Mouse (Mus musculus): ENCODE data around the gene Polk.

The Polk gene

DNA sequence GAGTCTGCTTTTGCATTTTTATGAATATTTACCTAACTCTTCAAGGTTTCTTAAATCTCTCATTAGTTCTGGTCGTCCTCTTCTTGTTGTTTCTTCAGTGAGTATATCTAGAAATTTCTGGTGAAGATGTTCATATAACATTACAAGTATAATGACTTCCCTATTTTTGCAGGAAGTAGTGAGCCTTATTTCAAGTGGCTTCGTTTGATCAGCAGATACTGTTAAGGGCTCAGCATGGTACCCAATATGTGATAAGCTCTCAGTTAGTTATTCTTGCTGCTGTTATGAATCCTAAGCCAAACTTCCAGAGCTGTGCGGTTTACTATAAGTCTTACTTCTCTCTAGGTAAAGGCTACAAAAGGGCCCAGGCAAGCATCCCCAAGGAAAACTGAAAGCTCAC is 12.8 kb downstream of the Polk start:
- DNase-seq (ENCODE audit: low read depth, low spot score): no peak

GRCm38 (mm10) chr13:96528776-96529175 is 13.6 kb downstream of the Polk start:
- no peak for DNase-seq (ENCODE audit: low read depth, low spot score)

DNA sequence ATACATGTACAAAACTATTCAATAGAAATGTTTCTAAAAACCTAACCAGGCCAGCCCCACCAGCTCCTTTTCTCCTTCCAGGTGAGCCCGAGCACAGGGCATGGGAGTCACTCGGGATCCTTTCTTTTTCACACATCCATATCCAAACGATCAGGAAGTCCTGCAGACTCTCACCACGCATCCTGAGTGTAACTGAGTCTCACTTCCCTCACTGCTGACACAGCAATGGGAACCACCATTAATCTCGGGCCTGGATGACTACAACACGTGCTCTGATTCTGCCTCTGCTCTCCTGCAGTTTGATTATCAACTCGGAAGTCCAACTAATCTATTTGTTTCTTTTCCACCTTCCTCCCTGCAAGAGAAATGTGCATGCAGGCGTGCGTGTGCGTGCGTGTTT is 14.5 kb downstream of the Polk start:
- DNase-seq (ENCODE audit: low read depth, low spot score): no peak

DNA sequence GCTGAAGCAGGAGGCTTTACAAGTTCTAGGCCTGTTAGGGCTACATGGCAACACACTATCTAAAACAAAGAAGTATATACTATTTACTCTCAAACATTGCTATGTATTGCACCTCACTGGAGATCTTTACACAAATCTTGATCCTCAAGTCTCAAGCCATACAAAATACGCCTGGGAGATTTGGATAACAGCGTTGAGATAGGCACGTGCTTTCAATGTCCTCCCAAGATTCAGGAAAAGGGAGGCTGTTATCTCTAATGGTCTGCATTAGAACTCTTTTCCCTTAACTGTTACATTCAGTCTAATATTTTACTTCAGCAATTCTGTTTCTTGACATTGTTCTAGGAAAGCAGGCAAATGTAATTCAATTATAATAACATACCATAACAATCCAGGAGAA is 15.4 kb downstream of the Polk start:
- DNase-seq (ENCODE audit: low read depth, low spot score): no peak

DNA sequence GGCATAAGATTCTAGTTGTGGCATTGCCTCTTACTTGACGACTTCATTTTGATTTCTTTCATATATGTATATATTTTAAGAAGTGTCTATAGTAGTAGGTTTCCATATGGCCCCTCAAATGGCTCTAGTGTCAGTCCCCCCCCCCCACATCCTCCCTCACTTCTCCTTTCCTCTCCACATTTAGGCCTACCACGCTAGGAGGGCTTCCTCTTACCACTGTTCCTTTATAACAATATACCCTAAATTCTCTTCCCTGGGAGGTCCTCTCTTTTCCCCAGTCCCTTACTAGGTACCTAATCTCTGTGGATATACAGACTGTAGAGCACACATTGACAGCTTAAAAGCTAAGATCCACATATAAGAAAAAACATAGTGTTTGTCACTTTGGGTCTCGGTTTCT is 21.1 kb downstream of the Polk start:
- no peak for DNase-seq (ENCODE audit: low read depth, low spot score)

GRCm38 (mm10) chr13:96517335-96517734 is 25.0 kb downstream of the Polk start:
- no peak for DNase-seq (ENCODE audit: low read depth, low spot score)

DNA sequence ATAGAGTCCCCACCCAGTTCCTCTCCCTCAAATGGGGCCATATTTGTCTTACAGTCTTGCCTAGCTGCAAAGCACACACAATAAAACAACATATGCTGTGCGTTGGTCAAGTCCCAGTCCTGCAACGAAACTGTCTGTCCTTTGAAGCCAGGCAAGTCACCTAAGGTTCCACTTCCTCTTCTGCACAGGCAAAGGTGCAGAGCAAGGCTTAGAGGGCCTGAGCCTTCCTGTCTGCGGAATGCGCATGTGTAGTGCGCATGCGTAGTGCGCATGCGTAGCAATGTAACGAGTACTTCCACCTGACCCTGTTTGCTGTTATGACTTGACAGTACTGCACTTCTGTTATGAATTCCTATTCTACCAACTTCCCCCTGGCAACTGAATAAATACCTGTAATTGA is 26.1 kb downstream of the Polk start:
- no peak for DNase-seq (ENCODE audit: low read depth, low spot score)

- DNase-seq (ENCODE audit: low read depth, low spot score): no peak
Observed at GRCm38 (mm10) chr13:96514154-96514942, 28.0 kb downstream of the Polk start.

DNA sequence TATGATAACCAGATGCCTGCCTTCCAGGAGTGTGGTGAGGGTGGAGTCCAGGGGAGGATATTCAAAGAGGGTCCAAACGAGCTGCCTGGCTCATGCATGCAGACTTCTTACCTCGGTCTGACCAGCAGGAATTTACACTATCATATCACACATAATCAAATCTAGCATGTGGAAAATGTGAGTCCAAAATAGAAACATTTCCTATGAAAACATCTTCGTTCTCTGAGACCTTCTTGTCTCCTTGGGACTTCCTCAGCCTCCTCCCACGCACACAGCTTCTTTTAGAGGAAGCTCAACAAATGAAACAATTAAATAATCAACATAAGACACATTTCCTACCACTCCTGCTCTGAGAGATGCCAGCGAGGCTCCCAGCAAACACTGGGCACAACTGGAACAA is 30.5 kb downstream of the Polk start:
- no peak for DNase-seq (ENCODE audit: low read depth, low spot score)

DNA sequence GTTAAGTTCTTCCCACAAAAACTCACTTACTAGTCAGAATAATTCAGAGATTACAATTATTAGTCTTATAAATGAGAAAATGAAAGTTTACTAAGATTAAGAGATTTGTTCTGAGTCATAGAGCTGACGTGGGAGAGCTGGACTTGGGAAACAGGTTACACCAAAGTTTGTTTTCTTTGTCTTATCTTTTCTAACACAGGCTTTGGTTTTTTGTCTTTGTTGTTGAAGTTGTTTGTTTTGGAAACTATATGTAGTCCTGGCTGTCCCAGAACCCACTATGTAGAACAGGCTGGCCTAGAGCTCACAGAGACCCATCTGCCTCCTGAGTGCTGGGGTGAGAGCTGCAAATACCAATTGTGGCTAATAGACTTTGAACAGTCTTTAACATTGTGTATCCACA is 31.1 kb downstream of the Polk start:
- no peak for DNase-seq (ENCODE audit: low read depth, low spot score)

DNA sequence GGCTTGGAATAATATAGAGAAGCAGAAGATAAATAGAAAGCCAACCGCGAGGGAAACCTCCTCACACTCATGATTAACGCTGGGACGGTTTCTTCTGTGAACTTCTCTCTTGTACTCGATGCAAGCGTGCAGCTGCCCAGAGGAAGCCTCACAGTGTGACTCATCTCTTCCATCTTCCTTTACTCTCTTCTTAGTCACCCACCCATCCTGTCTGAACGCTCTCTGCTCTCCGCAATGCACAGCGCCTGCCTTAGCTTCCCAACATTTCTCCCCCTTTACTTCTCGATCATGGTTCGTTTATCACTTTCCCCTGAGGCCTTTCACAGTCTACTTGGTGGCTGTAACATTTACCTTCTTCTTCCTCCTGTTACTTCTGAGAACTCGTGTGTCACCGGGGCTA is 31.7 kb downstream of the Polk start:
- no peak for DNase-seq (ENCODE audit: low read depth, low spot score)

GRCm38 (mm10) chr13:96507541-96507940 is 34.8 kb downstream of the Polk start:
- DNase-seq (ENCODE audit: low read depth, low spot score): no peak

DNA sequence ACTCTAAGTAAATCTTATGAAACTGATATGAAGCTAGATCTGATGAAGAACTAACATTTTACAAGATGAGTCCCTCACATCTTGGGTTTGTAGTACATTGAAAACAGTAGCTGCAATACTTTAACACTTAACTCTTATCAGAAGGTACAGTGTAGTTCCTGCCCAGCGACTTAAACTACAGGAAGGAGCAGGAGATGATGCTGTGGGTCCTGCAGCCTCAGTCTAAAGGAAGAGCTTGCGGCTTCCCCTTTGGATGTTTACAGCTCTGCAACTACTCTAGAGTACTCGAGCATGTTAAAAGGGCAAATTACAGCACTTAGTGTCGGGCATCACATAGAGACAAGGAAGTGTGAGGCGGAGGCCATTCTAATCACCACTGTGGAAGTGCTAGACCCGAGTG is 36.1 kb downstream of the Polk start:
- DNase-seq (ENCODE audit: low read depth, low spot score): no peak

DNA sequence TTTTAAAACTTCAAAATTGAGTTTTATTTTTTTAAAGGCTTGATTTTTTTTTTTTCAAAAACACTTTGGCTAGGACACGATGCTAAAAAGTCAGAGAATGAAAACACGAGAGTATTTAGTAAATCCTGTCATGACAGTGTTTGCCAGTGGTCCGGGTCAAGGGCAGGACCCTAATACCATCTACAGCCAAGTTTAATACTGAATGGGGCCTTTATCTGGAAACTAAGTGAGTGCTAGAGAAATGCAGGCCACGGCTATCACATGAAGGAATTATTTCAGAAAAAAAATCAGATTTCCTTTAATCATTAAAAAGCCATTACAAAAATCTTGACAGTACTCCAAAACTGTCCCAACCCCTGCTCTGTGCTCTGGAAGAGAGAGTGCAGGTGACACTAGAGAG is 36.7 kb downstream of the Polk start:
- DNase-seq (ENCODE audit: low read depth, low spot score): no peak

DNA sequence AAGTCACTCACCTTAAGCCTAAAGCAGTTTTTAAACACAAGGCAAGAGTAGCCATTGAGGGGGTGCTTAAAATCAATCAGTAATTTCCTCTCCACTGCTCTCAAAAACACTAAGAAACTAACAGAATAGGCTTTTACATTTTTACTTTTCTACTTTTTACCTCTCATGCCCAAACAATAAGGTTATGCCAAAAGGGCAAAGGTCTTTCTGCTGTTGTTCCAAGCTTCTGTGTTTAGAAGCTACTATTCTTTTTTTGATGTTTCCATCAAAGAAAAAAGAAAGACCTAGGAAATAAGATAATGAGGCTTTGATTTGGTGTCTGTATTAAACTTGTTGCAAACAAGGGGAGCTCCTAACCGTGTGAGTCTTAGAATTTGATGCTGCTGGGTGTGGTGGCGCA is 42.5 kb downstream of the Polk start:
- DNase-seq (ENCODE audit: low read depth, low spot score): no peak

DNA sequence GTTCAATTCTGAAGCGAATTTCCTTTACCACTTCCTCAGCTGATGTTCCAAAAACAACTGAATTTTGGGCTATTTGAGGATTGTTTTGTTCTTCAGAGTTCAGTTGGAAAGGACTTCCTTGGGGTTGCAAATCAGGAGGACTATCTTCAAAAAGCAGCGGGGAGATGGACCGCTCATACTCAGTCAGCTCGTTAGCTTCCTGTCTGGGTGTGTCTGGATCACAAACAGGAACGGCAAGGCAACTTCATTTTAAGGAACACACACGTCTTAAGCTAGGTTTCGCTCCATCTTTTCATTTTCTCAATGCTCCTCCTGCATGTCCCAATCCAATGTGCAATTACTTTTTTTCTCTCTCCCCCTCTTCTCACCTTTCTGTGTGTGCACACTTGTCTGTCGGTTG is 45.7 kb downstream of the Polk start:
- no peak for DNase-seq (ENCODE audit: low read depth, low spot score)

- no peak for DNase-seq (ENCODE audit: low read depth, low spot score)
Observed at GRCm38 (mm10) chr13:96490433-96490832, 51.9 kb downstream of the Polk start, which contains the start of gene Gm17622. TSS of gene Gm17622 (plus strand) at chr13:96490733.

DNA sequence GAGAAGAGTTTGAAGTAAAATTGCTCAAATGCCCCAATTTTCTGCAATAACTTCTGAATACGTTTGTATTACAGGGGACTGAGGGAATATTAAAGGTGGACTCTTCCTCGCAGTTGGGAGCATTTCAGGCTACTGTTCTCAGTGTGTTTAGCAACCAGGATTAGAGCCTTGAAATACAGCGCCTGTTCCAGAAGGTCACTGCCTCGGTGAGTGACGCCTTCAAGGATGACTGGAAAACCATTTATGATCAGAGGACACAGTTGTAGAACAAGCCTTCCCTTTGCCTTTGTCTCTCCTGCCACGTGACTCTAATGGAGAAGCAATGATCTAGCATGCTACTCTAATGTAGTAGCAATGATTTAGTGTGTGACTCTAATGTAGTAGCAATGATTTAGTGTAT is 54.4 kb downstream of the Polk start:
- no peak for DNase-seq (ENCODE audit: low read depth, low spot score)

DNA sequence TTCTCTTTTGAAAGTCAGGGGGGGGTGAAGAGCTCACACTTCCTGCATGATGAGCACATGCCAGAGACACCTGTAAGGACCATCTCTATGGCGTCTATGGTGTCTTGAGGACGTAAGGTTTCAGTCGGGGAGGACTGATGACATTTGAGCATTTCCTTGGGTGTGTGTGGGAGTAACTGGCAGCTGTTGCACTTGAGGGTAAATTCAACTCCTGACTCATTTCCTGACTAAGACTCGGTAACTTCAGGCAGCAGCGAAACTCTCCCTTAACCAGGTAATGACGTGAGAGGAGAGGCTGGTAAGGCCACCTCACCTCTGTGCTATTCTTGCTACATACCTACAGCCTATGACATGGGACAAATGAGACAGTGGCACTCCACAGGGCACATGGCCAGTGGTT is 55.1 kb downstream of the Polk start:
- DNase-seq (ENCODE audit: low read depth, low spot score): no peak

- no peak for DNase-seq (ENCODE audit: low read depth, low spot score)
Observed at GRCm38 (mm10) chr13:96478991-96479390, 63.4 kb downstream of the Polk start.

- DNase-seq (ENCODE audit: low read depth, low spot score): no peak
Observed at GRCm38 (mm10) chr13:96477226-96477625, 65.2 kb downstream of the Polk start.

DNA sequence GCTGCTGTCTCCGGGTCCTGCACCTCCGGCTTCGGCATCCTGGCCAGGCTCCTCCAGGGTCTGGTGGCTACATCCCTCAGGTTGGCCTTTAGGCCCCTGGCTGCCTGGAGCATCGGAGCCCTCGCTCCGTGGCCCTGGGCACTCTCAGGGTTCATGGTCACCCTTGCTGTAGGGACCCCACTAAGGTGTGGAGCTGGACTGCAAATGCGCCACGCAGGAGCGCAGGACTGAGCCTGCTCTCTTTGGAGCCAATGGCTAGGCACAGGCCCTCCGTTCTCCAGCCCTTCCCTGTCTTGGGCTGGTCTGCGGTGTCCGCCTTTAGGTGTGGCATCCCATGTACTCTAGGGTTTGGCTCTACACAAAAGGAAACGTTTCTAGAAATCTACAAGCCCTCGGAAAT is 71.4 kb downstream of the Polk start, which contains the start of gene Ankdd1b:
TSS of gene Ankdd1b (minus strand) at position 242 of the 400 bp plus-strand sequence.
- no peak for DNase-seq (ENCODE audit: low read depth, low spot score)

GRCm38 (mm10) chr13:96470556-96470955 is 71.8 kb downstream of the Polk start:
- DNase-seq (ENCODE audit: low read depth, low spot score): no peak

GRCm38 (mm10) chr13:96468678-96469077 is 73.7 kb downstream of the Polk start:
- no peak for DNase-seq (ENCODE audit: low read depth, low spot score)
